Comparison of ENCODE assay signal across 9 mouse cellular contexts in the genomic region with DNA sequence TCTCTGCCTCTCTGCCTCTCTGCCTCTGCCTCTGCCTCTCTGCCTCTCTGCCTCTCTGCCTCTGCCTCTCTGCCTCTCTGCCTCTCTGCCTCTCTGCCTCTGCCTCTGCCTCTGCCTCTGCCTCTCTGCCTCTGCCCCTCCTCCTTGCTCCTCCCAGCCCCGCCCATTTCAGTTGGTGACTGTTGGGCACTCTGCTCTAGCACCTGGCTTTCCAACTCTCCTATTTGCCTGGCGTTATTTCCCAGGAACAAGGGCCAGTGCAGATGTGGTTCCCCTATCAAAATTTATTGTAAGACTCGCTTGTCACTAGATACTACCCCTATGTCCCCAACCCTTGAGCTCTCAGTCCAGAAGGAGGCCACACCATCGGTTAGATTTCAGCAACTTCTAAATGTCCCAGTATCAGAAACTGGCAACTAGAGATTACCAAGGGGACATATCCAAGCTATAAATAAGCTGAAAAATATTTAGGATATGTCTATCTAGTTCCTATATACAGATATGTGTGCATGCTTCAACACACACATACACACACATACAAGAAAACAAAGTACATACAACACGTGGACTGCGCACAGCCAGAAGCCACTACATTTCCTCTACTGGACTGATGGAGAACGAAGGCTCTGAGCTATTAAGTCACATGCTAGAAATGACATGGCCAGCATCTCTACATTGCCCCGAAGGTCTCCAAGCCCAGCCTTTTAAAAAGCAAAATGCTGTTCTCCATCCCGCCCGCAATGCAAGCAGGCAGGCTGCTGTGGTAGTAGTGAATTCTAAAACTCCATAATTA. TPM values are rescaled to one million over a fixed set of nuclear protein-coding genes. Genes with fewer than 3 reads are reported as not detected.
DNase-seq lines count a peak whose midpoint lies in the region; ATAC-seq lines count a peak whose summit lies in the region.
"Had no signal": no experiment of that assay in that cellular context is flagged by ENCODE, and none has a peak within 500 bp of the region (broad histone marks: within the 10 kb centered on the region; RNA-seq: fewer than 3 reads in every experiment).

No protein-coding gene starts in this region.

- intact Hi-C loops in gastrocnemius, postnatal 14 days (cut with DNase I; ENCODE audit: low total_unique reads), result no loop called here

- no peaks in the 10 kb centered on the region for H3K36me3 ChIP-seq in neural tube, embryonic 15.5 days

- DNase-seq in gastrocnemius, postnatal 14 days, result peak; percentile 27
- no peak for DNase-seq in gastrocnemius, postnatal 4 days (ENCODE audit: low spot score in 2 of 2)
- peak; percentile 79 for DNase-seq in A20 (ENCODE audit: low read depth, low spot score)
- peak; percentile 78 for DNase-seq in induced T-regulatory cell, adult 2 months (ENCODE audit: low read depth)
- no peak for DNase-seq in layer of hippocampus, postnatal 36 days

- no peak overlapping the region for H3K4me3 ChIP-seq in neural tube, embryonic 15.5 days (replicated peaks)

- no peaks in the 10 kb centered on the region for H3K27me3 ChIP-seq in neural tube, embryonic 15.5 days (replicated peaks)

- no peaks in the 10 kb centered on the region for H3K9me3 ChIP-seq in neural tube, embryonic 15.5 days (replicated peaks)

- no peak overlapping the region for H3K4me2 ChIP-seq in neural tube, embryonic 15.5 days

- no peaks in the 10 kb centered on the region for H3K4me1 ChIP-seq in neural tube, embryonic 15.5 days

- ATAC-seq in megakaryocyte-erythroid progenitor cell, adult 5-6 weeks (replicated peaks; ENCODE audit: low FRiP score, low TSS enrichment, poor library complexity, severe bottlenecking), result peak; percentile 64
- no peak for ATAC-seq in neural tube, embryonic 15.5 days (ENCODE audit: low FRiP score)
- no peak for ATAC-seq in erythroid progenitor cell, adult 5-6 weeks (replicated peaks; ENCODE audit: low FRiP score, poor library complexity, severe bottlenecking)

- no peak overlapping the region for H3K27ac ChIP-seq in neural tube, embryonic 15.5 days (replicated peaks)

- no peak overlapping the region for H3K9ac ChIP-seq in neural tube, embryonic 15.5 days (replicated peaks)

- WGBS in neural tube, embryonic 15.5 days, result 82% methylated on average over 10 of the region's 10 CpGs

RNA-seq across cellular contexts. Expression of a gene that starts 26.6 kb away (rescaled TPM):
- 10 to 100 TPM; 16.2 to 16.6 TPM for total RNA-seq in gastrocnemius, postnatal 14 days (2021)
- total RNA-seq in gastrocnemius, postnatal 4 days (2021), result 10 to 100 TPM; 22.3 to 27.9 TPM
- 8.9 and 18.6 TPM in 2 replicates for total RNA-seq in megakaryocyte-erythroid progenitor cell, adult 5-6 weeks (2014; fragmentation: Nextera tagmentation)
- total RNA-seq in megakaryocyte-erythroid progenitor cell, adult 5-6 weeks (2017), result 17.7 and 38.1 TPM in 2 replicates
- 7.9 and 12.5 TPM in 2 replicates for polyA plus RNA-seq in neural tube, embryonic 15.5 days (2015; fragmentation: Nextera tagmentation; extraction: Ambion mirVana)
- total RNA-seq in layer of hippocampus, postnatal 36 days (2021), result 1 to 10 TPM; 5.4 to 6.3 TPM
- 26.7 and 27.2 TPM in 2 replicates for total RNA-seq in erythroid progenitor cell, adult 5-6 weeks (2015; ENCODE audit: low replicate concordance)
- total RNA-seq in erythroid progenitor cell, adult 5-6 weeks (2017; ENCODE audit: low replicate concordance), result 13.4 and 16.0 TPM in 2 replicates
- polyA plus RNA-seq: C2C12 had no signal

Comparison
In these comparisons a context has a peak if more than half of its experiments do, and no peak if none do; other contexts are left out.
1. DNase-seq: peak in gastrocnemius, postnatal 14 days (single experiment), A20 (single experiment) and induced T-regulatory cell, adult 2 months (single experiment); none in gastrocnemius, postnatal 4 days (0 of 2) and layer of hippocampus, postnatal 36 days (0 of 2).